Mouse (Mus musculus) embryonic stem cell, embryonic (primary cell): ENCODE data around the gene Plch2.

Experiments used
- CTCF ChIA-PET, 4 experiments: fragments of 300-600 bp in 2 of 4; fragments of 350-600 bp in 2 of 4; sonication (Branson Sonifier 250); formaldehyde crosslinking; loops; one replicate each; lab custom pipeline; 2022; ENCODE audit warnings: inconsistent platforms in 2 of 4; lab: Charles Lee
- POLR2A ChIA-PET, 4 experiments: fragments of 300-600 bp in 2 of 4; fragments of 350-600 bp in 2 of 4; sonication (Branson Sonifier 250); formaldehyde crosslinking; loops; one replicate each; lab custom pipeline; 2022; ENCODE audit warnings: antibody characterized with exemption in 4 of 4, inconsistent platforms in 1 of 4; lab: Charles Lee

The Plch2 gene

DNA sequence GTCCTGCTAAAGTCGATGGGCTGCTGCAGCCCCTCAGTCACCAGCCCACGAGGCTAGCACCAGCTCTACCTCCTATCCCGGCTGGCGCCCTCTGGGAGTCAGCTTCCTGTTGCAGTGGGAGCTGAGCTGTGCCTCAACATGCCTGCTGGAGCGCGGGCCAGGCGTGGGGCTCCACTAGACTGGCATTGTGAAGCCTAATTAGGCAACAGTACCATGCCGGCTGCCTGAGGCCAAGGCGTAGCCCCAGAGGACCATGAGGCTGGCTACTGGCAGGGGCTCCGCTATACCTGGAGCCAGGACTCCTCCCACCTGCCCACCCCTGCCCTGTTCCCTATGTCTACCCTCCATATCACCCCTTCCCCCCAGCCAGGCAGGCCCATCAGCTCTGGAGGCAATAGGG, at the start of gene Plch2:
Gene Plch2 (minus strand): TSS at position 61 of the 400 bp plus-strand sequence.
- ChIA-PET POLR2A (interaction anchor here in 2 of 4 experiments (1.0 to 1.5 kb wide), 2 partner anchors 10 to 193 kb away, joined by 3 to 7 read pairs; partner anchors contain the start of genes Faap20 (in 1 of the 2) and Pex10 (in 1 of the 2)), CTCF (interaction anchor here in 3 of 4 experiments (0.6 to 2.8 kb wide), 11 partner anchors 9 to 609 kb away, joined by 3 to 13 read pairs (median 3); partner anchors contain the start of genes Faap20 (in 1 of the 3) and Pex10 (in 1 of the 3))

- CTCF ChIA-PET = no interaction called here
- POLR2A ChIA-PET = interaction anchor here in 1 of 4 experiments (0.6 kb wide), 1 partner anchor 27 kb away, joined by 3 read pairs; no protein-coding TSS in a partner anchor
Measured at GRCm38 (mm10) chr4:155098572-155098971, 42.0 kb upstream of the Plch2 start.

GRCm38 (mm10) chr4:155097452-155097851, 40.9 kb upstream of the Plch2 start:
- POLR2A ChIA-PET = interaction anchor here in 3 of 4 experiments (0.5 to 1.7 kb wide), 11 partner anchors 25 to 152 kb away, joined by 3 to 7 read pairs (median 3); partner anchors contain the start of genes Faap20 (in 1 of the 3) and Pex10 (in 1 of the 3)
- CTCF ChIA-PET = interaction anchor here in 3 of 4 experiments (0.8 to 5.2 kb wide), 4 partner anchors 32 to 152 kb away, joined by 3 to 98 read pairs (median 38); partner anchors contain the start of gene Faap20 (in 3 of the 3)

DNA sequence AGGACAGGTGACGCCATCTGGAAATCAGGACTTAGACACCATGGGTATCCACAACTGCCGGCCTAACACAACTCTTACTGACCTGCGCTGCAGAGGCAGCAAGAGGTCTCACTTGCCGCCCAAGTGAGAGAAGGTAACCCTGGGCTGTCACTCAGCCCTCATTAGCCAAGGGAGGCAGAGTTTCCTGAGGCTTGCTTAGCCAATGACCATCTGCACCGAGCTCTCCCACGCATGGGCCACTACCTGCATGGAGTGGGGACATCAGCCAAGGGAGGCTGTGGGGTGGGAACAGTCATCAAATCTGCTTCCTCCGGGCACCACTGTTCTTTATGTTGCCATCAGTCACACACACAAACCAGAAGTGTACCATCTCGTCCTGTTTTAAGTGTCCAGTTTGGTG, 39.4 kb upstream of the Plch2 start:
- CTCF ChIA-PET = interaction anchor here (0.7 to 5.2 kb wide), 23 partner anchors 9 to 317 kb away, joined by 3 to 98 read pairs (median 6); partner anchors contain the start of genes Faap20 (in 4 of the 4), Morn1 (in 2 of the 4) and Rer1 (in 2 of the 4)
- POLR2A ChIA-PET = interaction anchor here (1.0 to 2.7 kb wide), 11 partner anchors 9 to 154 kb away, joined by 3 to 20 read pairs (median 7); partner anchors contain the start of genes Faap20 (in 3 of the 4), Morn1 (in 1 of the 4) and Rer1 (in 1 of the 4)

DNA sequence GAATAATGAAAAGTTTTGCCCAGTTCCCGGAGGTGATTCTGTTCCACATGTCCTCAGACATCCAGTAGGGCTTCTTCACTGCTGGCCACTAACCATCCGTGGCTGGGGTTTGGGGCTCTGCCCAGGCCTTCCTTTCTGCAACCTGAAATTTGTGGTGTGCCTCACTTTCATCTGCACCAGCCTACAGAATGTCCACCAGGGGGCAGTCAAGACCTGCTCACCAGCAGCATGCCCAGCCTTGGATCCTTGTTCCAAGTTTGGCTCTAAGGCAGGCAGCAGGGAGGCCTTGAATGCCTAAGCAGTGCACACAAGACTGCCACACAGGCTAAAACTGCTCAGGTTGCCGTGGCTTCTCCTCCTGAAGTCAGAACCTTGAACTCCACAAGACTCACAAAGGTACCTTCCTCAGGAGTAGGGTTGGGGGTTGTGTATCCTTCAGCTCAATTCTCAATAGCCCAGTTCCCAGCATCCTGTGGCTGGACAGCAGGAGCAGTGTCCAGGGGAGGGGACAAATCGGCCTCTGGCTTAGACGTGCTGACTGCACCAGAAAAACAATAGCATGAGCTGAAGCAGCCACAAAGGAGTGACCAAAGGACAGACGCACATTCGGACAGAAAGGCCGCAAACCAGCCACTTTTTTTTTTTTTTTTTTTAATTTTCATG, 38.8 kb upstream of the Plch2 start:
- CTCF ChIA-PET = interaction anchor here (0.6 to 5.2 kb wide), 47 partner anchors 9 to 316 kb away, joined by 3 to 98 read pairs (median 5); partner anchors contain the start of genes Faap20 (in 4 of the 4), Morn1 (in 3 of the 4), Pex10 (in 3 of the 4) and Rer1 (in 3 of the 4)
- POLR2A ChIA-PET = interaction anchor here (1.0 to 2.7 kb wide), 12 partner anchors 9 to 154 kb away, joined by 3 to 20 read pairs (median 7); partner anchors contain the start of genes Faap20 (in 3 of the 4), Morn1 (in 1 of the 4), Pex10 (in 1 of the 4) and Rer1 (in 1 of the 4)

DNA sequence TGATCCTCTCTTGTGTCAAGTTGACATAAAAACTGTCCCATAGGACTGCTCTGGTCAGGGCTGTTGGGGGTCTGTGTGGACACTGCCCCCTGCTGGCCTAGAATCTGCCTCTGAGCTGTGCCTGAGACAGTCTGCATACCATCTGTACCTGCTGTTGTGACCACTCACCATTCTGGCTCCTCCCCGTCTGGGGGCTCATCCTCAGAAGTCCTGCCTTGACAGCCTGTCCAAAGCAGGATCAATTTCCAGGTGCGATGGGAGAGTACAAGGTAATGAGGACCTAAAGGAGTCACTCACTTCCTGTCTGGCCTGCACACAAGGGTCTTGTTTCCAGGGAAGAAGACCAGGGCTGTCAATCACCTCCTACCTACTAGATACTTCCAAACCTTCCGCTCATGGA, 38.0 kb upstream of the Plch2 start:
- CTCF ChIA-PET = interaction anchor here (0.5 to 5.2 kb wide), 81 partner anchors 8 to 574 kb away, joined by 3 to 98 read pairs (median 4); partner anchors contain the start of genes Faap20 (in 4 of the 4), Morn1 (in 3 of the 4), Pex10 (in 3 of the 4) and Rer1 (in 3 of the 4)

GRCm38 (mm10) chr4:155093431-155094149, 37.0 kb upstream of the Plch2 start:
- CTCF ChIA-PET = interaction anchor here (0.5 to 5.2 kb wide), 46 partner anchors 7 to 358 kb away, joined by 3 to 98 read pairs (median 4); partner anchors contain the start of genes Faap20 (in 4 of the 4), Morn1 (in 1 of the 4), Pex10 (in 1 of the 4) and Rer1 (in 1 of the 4)
- POLR2A ChIA-PET = interaction anchor here (0.6 to 2.7 kb wide), 16 partner anchors 18 to 233 kb away, joined by 3 to 20 read pairs (median 4); partner anchors contain the start of genes Faap20 (in 2 of the 4) and Pex10 (in 1 of the 4)

More for the DNA sequence above, 38.0 kb upstream of the Plch2 start:
- POLR2A ChIA-PET = interaction anchor here in 3 of 4 experiments (0.5 to 2.7 kb wide), 22 partner anchors 8 to 226 kb away, joined by 3 to 20 read pairs (median 4); partner anchors contain the start of genes Faap20 (in 3 of the 3), Pex10 (in 2 of the 3), Morn1 (in 1 of the 3) and Rer1 (in 1 of the 3)

GRCm38 (mm10) chr4:155092718-155093430, 36.3 kb upstream of the Plch2 start:
- CTCF ChIA-PET = interaction anchor here (0.6 to 5.2 kb wide), 13 partner anchors 13 to 309 kb away, joined by 3 to 98 read pairs (median 7); partner anchors contain the start of genes Faap20 (in 3 of the 4) and Pex10 (in 1 of the 4)
- POLR2A ChIA-PET = interaction anchor here in 3 of 4 experiments (0.6 to 1.9 kb wide), 8 partner anchors 17 to 234 kb away, joined by 3 to 5 read pairs (median 4); partner anchors contain the start of gene Faap20 (in 1 of the 3)

DNA sequence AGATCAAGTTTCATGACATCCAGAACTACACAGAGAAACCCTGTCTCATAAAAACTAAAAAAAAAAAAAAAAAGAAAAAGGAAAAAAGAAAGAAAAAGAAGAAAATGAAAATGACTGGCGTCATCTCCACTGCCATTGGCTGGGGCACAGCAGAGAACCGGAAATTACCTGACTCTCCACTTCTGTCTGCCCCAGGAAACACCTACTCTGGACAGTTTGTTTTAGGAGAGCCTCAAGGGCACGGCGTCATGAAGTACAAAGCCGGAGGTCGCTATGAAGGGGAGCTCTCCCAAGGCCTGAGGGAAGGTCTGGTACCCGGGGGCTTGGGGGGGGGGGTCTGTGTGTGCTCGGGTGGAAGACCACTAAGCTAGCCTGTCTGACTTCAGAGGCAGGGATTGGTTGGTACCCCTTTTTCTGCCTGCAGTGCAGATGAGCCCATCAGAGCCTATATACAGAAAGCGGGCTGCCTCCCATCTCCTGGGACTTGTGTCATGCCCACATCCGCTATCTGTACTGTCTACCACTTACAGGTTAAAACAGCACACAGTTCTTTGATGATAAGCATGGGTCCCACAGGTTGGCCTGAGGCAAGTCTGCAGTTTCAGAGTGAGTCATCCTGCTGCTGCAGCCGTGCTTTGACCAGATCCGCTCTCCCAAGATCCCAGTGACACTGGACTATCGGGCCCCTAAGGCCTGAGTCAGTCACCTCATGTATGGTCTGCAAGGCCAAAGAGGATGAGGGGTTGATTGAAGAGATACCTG, 34.3 kb upstream of the Plch2 start:
- CTCF ChIA-PET = interaction anchor here in 2 of 4 experiments (0.6 to 0.8 kb wide), 5 partner anchors 37 to 171 kb away, joined by 3 to 6 read pairs (median 4); partner anchors contain the start of gene Faap20 (in 1 of the 2)
- POLR2A ChIA-PET = interaction anchor here in 2 of 4 experiments (0.6 kb wide), 2 partner anchors 159 to 346 kb away, joined by 3 read pairs; partner anchors contain the start of gene Faap20 (in 1 of the 2)

GRCm38 (mm10) chr4:155090147-155090546, 33.6 kb upstream of the Plch2 start:
- CTCF ChIA-PET = interaction anchor here in 3 of 4 experiments (0.6 to 1.1 kb wide), 4 partner anchors 40 to 159 kb away, joined by 3 to 6 read pairs (median 3); partner anchors contain the start of gene Faap20 (in 1 of the 3)
- POLR2A ChIA-PET = interaction anchor here in 1 of 4 experiments (0.6 kb wide), 1 partner anchor 346 kb away, joined by 3 read pairs; no protein-coding TSS in a partner anchor

- ChIA-PET CTCF (interaction anchor here in 2 of 4 experiments (1.0 to 1.1 kb wide), 2 partner anchors 160 kb away, joined by 3 read pairs; no protein-coding TSS in a partner anchor), POLR2A (interaction anchor here in 1 of 4 experiments (0.9 to 3.5 kb wide), 2 partner anchors 22 to 152 kb away, joined by 3 to 16 read pairs; partner anchors contain the start of gene Pex10)
Measured at GRCm38 (mm10) chr4:155089241-155089640, 32.7 kb upstream of the Plch2 start.

DNA sequence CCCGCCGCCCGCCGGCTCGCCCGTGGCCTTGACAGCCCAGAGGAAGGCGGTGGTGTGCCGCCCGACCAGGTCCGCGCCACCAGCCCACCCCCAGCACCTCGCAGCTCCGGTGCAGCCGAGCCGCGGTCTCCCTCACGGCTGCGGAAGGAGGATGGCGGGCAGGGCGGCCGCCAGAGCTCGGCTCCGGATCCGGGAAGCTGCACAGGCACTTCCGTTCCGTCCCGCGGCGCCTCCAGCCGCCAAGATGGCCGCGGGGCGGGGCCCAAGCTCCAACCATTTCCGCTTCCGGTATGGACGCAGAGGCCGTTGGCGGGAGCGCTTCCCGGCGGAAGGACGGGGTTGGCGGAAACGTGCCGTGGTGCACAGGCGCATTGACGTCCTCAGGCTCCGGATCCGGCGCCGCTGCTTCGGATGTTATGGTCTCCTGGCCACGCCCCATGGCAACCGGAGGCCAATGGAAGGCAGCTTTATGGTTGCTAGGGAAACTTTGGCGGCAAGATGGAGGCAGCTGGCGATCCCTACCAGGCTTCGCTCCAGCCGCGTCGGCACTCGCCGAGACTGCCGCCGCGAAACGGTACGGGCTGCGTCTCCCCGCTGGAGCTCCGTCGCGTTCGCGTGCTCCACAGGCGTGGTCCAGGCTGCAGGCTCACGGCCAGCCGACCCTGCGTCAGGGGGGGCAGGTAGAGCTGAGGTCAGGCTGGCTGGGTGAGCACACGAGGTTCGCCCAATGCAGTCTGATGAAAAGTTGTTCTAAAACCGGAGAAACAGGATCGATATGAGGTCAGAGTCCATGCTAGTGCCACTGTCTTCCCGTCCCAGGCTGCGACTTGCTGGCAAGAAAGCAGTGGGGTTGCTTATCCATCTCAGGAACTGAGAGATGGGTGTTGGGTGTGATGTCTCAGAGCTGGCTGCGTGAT, 29.8 kb upstream of the Plch2 start, which contains the start of the genes Rer1 and Morn1:
Gene Rer1 (minus strand): TSS at position 275 of the 917 bp plus-strand sequence.
Gene Morn1 (plus strand): TSS at position 470 of the 917 bp plus-strand sequence.
- ChIA-PET CTCF (interaction anchor here (0.6 to 2.1 kb wide), 24 partner anchors 8 to 249 kb away, joined by 3 to 16 read pairs (median 4); partner anchors contain the start of genes Faap20 (in 4 of the 4), Pex10 (in 2 of the 4) and Ttc34 (in 1 of the 4)), POLR2A (interaction anchor here (0.5 to 3.5 kb wide), 57 partner anchors 8 to 926 kb away, joined by 3 to 17 read pairs (median 4); partner anchors contain the start of genes Faap20 (in 3 of the 4), Pex10 (in 3 of the 4), Fam213b (in 2 of the 4) and Mib2 (in 1 of the 4))

- CTCF ChIA-PET = interaction anchor here in 3 of 4 experiments (0.9 to 2.1 kb wide), 19 partner anchors 9 to 248 kb away, joined by 3 to 16 read pairs (median 6); partner anchors contain the start of genes Faap20 (in 3 of the 3), Pex10 (in 2 of the 3) and Ttc34 (in 1 of the 3)
- POLR2A ChIA-PET = interaction anchor here (0.6 to 3.5 kb wide), 38 partner anchors 9 to 925 kb away, joined by 3 to 17 read pairs (median 4); partner anchors contain the start of genes Faap20 (in 3 of the 4), Pex10 (in 3 of the 4), Fam213b (in 1 of the 4) and Mib2 (in 1 of the 4)
Measured at GRCm38 (mm10) chr4:155085206-155086107, 28.9 kb upstream of the Plch2 start.
